Mouse (Mus musculus) heart, adult 2 months (tissue): ENCODE measurements around the gene Tnip2. TPM values are rescaled to one million over a fixed set of nuclear protein-coding genes. Genes with fewer than 3 reads are reported as not detected.

Experiments used
- DNase-seq, 2 experiments: peaks; one replicate each; pipeline ENCODE4 v3.0.0; 2021
- H3K27ac ChIP-seq: fragments of 200-600 bp; 2 replicates; pipeline ENCODE4 v1.8.1; 2022
- H3K27me3 ChIP-seq: fragments of 200-500 bp; 2 replicates; pipeline ENCODE4 v1.6.1; 2012; ENCODE audit warnings: mild to moderate bottlenecking, low read length, inconsistent platforms, mixed read lengths; ENCODE audit not compliant: control insufficient read depth, insufficient read depth
- H3K36me3 ChIP-seq: fragments of 200-500 bp; 2 replicates; pipeline ENCODE4 v1.6.1; 2012; ENCODE audit warnings: low read length, inconsistent platforms; ENCODE audit not compliant: control insufficient read depth, insufficient read depth
- H3K4me1 ChIP-seq: fragments of 200-500 bp; 2 replicates; pipeline ENCODE4 v1.6.1; 2011; ENCODE audit warnings: low read length; ENCODE audit not compliant: control insufficient read depth, insufficient read depth
- H3K4me3 ChIP-seq: fragments of 200-600 bp; 2 replicates; pipeline ENCODE4 v1.8.1; 2022
- H3K79me2 ChIP-seq: fragments of 200-500 bp; replicated peaks from 2 replicates; pipeline ENCODE4 v1.6.1; 2012; ENCODE audit warnings: mild to moderate bottlenecking, inconsistent platforms, low read length, moderate library complexity, mixed read lengths; ENCODE audit not compliant: control insufficient read depth, insufficient read depth
- H3K9ac ChIP-seq: fragments of 200-500 bp; 2 replicates; pipeline ENCODE4 v1.6.1; 2012; ENCODE audit warnings: low read depth, mild to moderate bottlenecking, control low read depth, inconsistent platforms, low read length, mixed read lengths
- CTCF ChIP-seq: fragments of 200-600 bp; IDR thresholded peaks from 2 replicates; pipeline ENCODE4 v1.8.1; 2022; ENCODE audit warnings: antibody characterized with exemption, mild to moderate bottlenecking, moderate library complexity
- EP300 ChIP-seq: fragments of 200-500 bp; IDR thresholded peaks from 2 replicates; pipeline ENCODE4 v1.6.1; 2011; ENCODE audit warnings: low read depth, low read length, control low read depth; ENCODE audit not compliant: insufficient read depth
- POLR2A ChIP-seq: fragments of 200-500 bp; IDR thresholded peaks from 2 replicates; pipeline ENCODE4 v1.6.1; 2011; ENCODE audit warnings: mild to moderate bottlenecking, low read depth, low read length, control low read depth; ENCODE audit not compliant: insufficient read depth
- WGBS: fragments of 180-500 bp; shearing (Covaris S2); methylation state at CpG from one replicate; pipeline ENCODE4 v1.1.7; 2018; 5-methylcytosine and 5-hydroxymethylcytosine counted together
- intact Hi-C: fragments of 180-260 bp; cut with DNase I; formaldehyde crosslinking; loops from one replicate; pipeline ENCODE4 v1.15.1; 2025
- polyA plus RNA-seq: library from polyadenylated mRNA; depleted of rRNA; stranded (reverse); fragments of >200 nt; gene quantifications from 2 replicates; pipeline ENCODE4 v1.2.3, GENCODE M21; 2012
- total RNA-seq, 2 experiments: library from RNA; stranded (reverse); gene quantifications; 2 replicates each; pipeline ENCODE4 v1.2.3; 2021

Tnip2 gene
- total and polyA plus RNA-seq, 3 experiments = 5.9 to 12.5 (median 6.7) TPM

GRCm38 (mm10) chr5:34527352-34527751 is 13.6 kb upstream of the Tnip2 start:
- H3K4me3 ChIP-seq = no peak overlapping the region
- DNase-seq = no peak
- no peak overlapping the region for H3K9ac ChIP-seq
- no peaks in the 10 kb centered on the region; the same call in 1 of the 2 replicates for H3K4me1 ChIP-seq
- no peaks in the 10 kb centered on the region for H3K36me3 ChIP-seq
- 88% methylated on average over 2 of the region's 2 CpGs for WGBS
- no peaks in the 10 kb centered on the region for H3K79me2 ChIP-seq
- H3K27ac ChIP-seq = no peak overlapping the region
- TF ChIP-seq EP300 = no peak
- TF ChIP-seq CTCF = no peak
- H3K27me3 ChIP-seq = no peaks in the 10 kb centered on the region
- intact Hi-C loops = no loop called here

- no peak for TF ChIP-seq POLR2A
- no peak for TF ChIP-seq CTCF
- TF ChIP-seq EP300 = no peak
- H3K9ac ChIP-seq = no peak overlapping the region
- H3K79me2 ChIP-seq = no peaks in the 10 kb centered on the region
- no peaks in the 10 kb centered on the region; the same call in 1 of the 2 replicates for H3K4me1 ChIP-seq
- WGBS = 69% methylated on average over 5 of the region's 5 CpGs
- H3K27ac ChIP-seq = no peak overlapping the region; the same call in 1 of the 2 replicates
- no peaks in the 10 kb centered on the region for H3K36me3 ChIP-seq
- DNase-seq = no peak
- no peak overlapping the region for H3K4me3 ChIP-seq
- no peaks in the 10 kb centered on the region for H3K27me3 ChIP-seq
- intact Hi-C loops = no loop called here
Observed at GRCm38 (mm10) chr5:34526477-34526775, 12.6 kb upstream of the Tnip2 start.

GRCm38 (mm10) chr5:34525663-34526476 is 12.1 kb upstream of the Tnip2 start, which contains the start of gene Sh3bp2:
Sh3bp2 (plus strand) TSS chr5:34525838.
- intact Hi-C loops = no loop called here
- DNase-seq = peak; percentile 97 to 98
- H3K36me3 ChIP-seq = no peaks in the 10 kb centered on the region
- H3K9ac ChIP-seq = peak within 1 kb of the TSS; percentile 53
- peak within 1 kb of the TSS; percentile 58 for H3K4me3 ChIP-seq
- H3K79me2 ChIP-seq = no peaks in the 10 kb centered on the region
- TF ChIP-seq CTCF (peak; percentile 40), POLR2A (peak; percentile 77), EP300 (no peak)
- WGBS = 5% methylated on average over 38 of the region's 38 CpGs
- H3K27ac ChIP-seq = peak within 1 kb of the TSS; percentile 71
- H3K27me3 ChIP-seq = no peaks in the 10 kb centered on the region
- no peaks in the 10 kb centered on the region; the same call in 1 of the 2 replicates for H3K4me1 ChIP-seq

DNA sequence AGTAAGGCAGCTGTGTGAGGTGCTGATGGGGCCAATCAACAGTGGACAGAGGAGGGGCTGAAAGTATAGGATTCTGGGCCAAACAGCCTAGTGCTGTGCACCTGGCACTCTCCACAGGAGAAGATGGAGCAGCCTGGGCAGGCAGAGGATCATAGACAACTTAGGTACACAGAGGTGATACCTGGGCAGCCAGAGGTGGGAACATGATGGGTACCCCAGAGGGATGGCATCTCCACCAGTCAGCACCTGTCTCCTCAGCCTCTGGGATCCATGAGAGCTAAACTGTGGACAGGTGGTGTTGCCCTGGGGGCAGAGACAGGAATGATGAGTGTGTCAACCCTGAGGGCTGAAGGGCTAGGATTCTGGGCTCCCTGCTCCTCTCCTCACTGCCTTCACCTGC is 10.7 kb upstream of the Tnip2 start:
- Histone ChIP-seq H3K27ac (no peak overlapping the region), H3K4me3 (no peak overlapping the region), H3K4me1 (no peaks in the 10 kb centered on the region; the same call in 1 of the 2 replicates), H3K9ac (no peak overlapping the region), H3K36me3 (no peaks in the 10 kb centered on the region), H3K27me3 (no peaks in the 10 kb centered on the region), H3K79me2 (no peaks in the 10 kb centered on the region)
- DNase-seq = no peak
- TF ChIP-seq CTCF = no peak
- no peak for TF ChIP-seq POLR2A
- TF ChIP-seq EP300 = no peak
- intact Hi-C loops = no loop called here

DNA sequence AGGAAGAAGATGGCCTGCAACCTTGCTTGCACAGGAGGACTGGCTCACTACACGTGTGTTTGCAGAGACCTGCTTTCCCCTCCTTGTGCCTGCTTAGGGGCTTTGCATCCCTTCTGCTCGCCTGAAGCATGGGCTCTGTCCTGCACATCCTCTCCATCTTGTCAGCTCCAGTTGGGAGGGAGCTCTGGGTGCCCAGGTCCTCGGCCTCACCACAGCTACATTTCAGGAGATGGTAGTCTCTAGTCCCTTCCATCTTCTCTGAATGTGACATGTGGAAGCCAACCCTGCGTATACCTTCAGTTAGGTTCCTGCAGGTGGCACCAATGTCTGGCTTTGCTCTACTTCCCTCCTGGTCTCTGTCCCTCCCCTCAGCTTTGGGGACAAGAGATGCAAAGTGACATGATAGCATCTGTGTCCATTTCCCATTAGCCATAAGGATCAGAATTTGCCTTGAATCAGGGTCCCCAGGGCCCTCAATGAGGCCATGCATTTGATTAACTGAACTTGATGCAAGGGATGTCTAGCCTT is 10.2 kb upstream of the Tnip2 start:
- Histone ChIP-seq H3K9ac (no peak overlapping the region), H3K36me3 (no peaks in the 10 kb centered on the region), H3K4me1 (no peaks in the 10 kb centered on the region; the same call in 1 of the 2 replicates), H3K4me3 (no peak overlapping the region), H3K79me2 (no peaks in the 10 kb centered on the region), H3K27ac (no peak overlapping the region), H3K27me3 (no peaks in the 10 kb centered on the region)
- DNase-seq = no peak
- TF ChIP-seq EP300 (no peak), CTCF (no peak), POLR2A (no peak)
- 78% methylated on average over 4 of the region's 4 CpGs for WGBS
- intact Hi-C loops = no loop called here

- no peak overlapping the region for H3K27ac ChIP-seq
- no peak for TF ChIP-seq EP300
- TF ChIP-seq POLR2A = no peak
- TF ChIP-seq CTCF = no peak
- no peak for DNase-seq
- no peaks in the 10 kb centered on the region; the same call in 1 of the 2 replicates for H3K4me1 ChIP-seq
- intact Hi-C loops = no loop called here
- no peaks in the 10 kb centered on the region for H3K79me2 ChIP-seq
- H3K36me3 ChIP-seq = no peaks in the 10 kb centered on the region
- H3K9ac ChIP-seq = no peak overlapping the region
- 60% methylated on average over 3 of the region's 3 CpGs for WGBS
- no peak overlapping the region for H3K4me3 ChIP-seq
- H3K27me3 ChIP-seq = no peaks in the 10 kb centered on the region
Observed at GRCm38 (mm10) chr5:34521337-34521736, 7.5 kb upstream of the Tnip2 start.
